Mouse (Mus musculus) spleen, adult 12 weeks (tissue): ENCODE results near the gene Ripor2.

ENCODE experiments used
- DNase-seq: peaks from one replicate; pipeline ENCODE4 v3.0.0; 2022; ENCODE audit warnings: low spot score

Ripor2 gene

DNA sequence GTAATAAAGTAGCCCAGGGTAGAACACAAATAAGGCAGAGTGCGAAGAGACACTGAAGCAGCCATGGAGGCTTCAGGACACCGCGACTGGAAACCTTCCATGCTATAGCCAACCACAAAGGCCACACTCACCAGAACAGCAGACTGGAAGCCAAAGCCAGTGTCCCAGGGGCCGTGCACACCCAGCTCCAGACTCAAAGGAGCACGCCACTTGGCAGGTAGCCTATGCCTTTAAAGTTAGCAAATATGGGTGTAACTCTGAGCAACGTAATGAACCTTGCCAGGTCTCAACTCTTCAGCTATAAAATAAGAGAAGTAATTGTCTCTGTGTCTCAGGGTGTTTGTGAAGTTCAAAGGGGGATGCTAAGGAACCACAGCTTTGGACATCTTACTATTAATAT, 2.9 kb downstream of the Ripor2 start:
- no peak for DNase-seq

DNA sequence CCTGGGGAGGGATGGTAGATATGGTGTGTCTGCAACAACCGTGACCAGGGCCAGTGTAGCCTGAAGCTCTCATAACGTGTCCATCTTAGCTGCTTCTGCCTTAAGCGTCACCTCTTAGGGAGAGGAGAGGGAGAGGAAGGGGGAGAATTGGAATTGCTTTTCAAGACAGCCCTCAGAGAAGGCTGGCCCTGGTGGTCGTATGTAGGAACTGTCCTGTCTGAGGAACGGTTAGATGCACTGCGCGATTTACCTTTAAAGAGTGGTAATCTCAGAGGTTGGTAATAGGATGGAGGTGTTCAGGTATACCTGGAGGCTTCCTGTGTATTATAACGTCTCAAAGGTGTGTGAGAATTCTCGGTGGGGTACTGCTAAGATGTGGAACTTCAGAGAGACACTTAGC, 3.4 kb downstream of the Ripor2 start:
- no peak for DNase-seq

DNA sequence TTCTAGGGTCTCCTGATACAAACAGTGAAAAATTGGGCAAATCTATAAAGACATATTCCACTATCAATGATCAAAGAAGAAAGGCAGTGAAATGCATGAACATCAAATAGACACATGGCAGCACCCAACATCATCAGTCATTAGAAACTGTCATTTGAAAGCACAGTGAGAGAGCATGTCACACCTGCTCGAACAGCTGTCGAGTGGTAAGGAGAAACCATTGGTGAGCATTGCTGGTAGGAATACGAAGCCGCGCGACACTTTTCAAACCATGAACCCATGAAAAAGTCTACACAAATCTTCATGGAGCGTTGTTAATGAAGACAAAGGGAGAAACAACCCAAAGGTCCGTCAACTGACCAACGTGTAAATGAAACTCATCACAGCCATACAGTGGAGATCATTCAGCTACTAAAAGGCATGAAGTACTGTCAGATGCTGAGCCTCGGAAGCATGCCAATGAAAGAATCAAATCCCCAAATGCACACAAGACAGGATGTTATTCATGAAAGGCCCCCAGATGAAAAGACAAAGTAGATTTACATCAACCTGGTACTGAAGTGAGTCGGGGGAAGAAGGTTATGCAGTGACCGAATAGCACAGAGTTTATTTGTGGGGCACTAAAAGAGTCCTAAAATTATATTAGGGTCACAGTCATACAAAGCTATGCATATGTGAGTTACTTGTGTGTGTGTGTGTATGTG, 5.4 kb downstream of the Ripor2 start:
- DNase-seq: no peak

DNA sequence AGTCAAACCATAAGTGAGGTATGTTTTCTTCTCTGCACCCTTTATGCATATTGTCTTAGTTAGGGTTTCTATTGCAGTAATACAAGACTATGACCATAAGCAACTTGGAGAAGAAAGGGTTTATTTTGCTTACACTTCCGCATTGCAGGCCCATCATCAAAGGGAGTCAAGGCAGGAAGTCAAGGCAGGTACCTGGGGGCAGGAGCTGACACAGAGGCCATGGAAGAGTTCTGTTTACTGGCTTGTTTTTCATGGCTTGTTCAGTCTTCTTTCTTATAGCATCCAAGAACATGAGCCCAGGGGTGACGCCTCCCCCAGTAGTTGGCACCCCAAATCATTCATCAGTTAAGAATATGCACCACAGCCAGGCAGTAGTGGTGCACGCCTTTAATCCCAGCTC, 6.6 kb downstream of the Ripor2 start:
- no peak for DNase-seq

DNA sequence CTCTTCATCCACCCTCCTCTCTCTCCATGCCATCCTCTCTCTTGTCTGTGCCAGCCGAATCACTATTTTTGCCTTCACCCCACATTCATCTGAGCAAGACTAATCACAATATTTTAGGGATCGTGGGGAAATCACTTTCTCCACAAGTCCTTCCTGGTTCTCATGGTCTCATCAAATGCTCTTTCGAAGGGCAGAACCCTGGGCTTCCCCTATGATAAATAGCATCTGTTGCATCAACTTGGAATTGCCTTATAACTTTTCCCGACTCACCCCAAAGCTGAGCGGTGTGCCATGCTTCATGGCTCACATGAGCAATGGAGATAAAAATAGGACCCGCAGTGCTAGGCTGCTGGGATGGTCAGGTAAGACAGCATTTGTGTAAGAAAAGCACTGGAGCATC, 9.7 kb downstream of the Ripor2 start:
- no peak for DNase-seq

DNA sequence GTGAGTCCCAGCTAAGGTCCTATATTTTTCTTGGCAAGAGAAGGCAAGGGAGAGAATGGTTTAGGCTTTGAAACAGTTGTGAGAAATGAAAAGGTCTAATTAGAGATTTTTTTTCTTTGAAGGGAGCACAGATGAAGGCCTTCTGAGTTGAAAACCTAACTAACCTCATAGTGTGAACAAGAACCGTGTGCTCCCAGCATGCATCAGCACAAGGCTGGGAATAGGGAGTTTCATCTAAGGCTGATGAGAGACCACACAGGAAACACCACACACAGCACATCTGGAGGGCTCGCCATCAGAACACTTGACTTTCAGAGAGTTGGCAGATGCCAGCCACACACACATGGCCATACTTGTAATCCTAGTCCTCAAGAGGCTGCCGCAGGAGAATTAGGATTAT, 12.3 kb downstream of the Ripor2 start:
- no peak for DNase-seq

DNA sequence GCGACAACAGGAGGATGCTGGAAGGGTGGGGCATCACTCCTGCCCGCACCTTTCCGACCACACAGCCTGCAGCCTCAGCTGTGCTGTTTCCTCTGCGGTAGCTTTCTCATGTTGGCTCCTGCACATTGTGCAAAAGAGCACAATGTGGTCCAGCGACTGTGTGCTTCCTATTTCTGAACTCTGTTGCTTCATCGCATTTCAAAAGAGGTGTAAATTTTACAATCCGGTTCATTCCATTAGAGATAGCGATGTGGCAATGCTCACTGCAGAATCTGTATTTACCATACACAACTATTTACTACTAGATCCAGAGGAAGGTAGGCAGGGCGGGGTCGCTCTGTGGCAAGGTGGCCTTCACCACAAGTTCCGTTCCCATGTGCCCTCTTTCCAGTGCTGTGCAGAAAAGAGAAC, 17.6 kb downstream of the Ripor2 start:
- DNase-seq: peak; percentile 51

DNA sequence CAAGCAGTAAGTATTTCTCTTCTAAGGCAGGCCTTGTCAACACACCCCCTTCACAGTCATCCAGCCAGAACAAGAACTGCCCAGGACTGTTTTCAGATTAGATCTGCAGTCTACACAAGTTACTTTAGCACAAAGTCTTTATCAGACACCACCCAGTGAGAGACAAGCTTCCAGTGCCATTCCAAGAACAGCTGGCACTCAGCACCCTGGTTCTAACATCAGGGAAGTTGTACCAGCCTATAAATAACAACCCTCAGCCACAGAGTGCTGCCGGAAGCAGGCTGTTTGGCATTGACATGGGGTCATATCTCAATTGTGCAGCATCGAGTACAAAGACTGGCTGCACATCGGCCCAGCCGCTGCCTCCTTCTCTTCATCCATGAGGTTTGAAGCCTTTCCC, 21.0 kb downstream of the Ripor2 start:
- no peak for DNase-seq

DNA sequence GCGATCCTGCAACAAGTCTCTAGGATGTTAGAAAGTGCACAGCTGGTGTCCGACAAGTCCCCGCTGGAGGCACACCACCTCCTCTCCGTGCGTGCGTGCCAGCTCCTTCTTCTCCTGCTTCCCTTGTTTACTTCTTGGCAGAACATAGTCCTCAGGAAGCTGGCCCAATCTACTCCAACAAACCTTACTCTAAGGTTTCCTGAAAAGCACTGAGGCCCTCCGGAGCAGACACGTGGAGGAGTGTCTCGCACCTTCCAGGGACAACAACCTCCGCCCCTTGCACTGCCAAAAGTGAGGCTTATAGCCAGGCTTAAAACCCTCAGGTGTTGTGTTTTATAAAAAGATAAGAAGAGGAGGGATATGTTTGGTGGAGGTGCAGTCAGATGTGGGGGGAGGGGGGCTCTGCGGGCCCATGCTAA, 21.6 kb downstream of the Ripor2 start:
- DNase-seq: no peak

DNA sequence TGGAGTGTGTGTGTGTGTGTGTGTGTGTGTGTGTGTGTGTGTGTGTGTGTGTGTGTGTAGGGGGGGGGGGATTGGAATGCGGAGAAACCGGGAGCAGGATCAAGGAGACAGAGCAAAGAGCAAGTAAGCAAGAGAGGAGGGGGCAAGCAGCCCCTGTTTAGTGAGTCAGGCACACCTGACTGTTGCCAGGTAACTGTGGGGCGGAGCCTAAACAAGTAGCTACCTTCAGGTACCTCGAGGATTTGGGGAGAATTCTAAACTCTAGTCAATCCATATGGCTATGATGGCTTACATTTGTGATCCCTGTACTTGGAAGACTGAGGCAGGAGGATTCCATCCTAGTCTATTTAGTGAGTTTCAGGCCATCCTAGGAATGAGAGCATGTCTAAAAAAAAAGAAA, 22.1 kb downstream of the Ripor2 start:
- DNase-seq: no peak

DNA sequence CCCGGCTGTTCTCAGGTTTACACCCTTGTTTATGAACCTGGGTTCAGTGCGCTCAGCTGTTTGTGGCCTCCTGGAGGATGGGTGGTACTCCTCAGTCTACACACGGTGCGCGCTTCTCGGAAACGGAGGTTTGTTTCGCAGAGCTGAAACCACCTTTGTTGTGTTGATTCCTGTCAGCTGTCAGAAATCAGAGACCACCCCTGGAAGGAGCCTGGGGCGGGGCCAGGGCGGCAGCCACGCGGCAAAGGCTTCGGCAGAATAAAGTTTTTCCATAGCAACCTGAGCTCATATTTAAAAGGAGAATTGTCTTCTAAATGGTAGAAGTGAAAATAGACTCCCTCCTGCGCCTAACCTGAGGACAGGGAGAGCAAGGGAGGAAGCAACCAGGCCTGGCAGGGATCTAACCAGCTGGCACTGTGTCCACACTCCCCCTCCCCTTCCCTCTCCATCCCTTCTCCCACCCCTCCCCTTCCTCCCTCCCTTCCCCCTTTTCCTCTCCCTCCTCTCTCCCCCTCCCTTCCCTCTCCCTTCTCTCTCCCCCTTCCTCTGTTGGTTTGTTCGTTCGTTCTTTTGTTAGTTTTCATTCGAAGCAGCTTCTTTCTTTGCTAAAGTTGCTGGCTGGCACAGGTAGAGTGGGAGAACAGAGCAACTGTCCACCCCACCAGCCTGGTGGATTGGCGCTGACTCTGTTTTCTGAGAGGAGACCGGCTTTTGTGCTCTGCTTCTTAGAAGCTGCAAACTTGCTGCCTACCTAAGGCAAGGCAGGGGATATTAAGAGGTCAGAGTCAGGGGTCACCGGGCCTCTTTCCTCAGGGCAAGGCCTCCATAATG, 23.0 kb downstream of the Ripor2 start:
- peak; percentile 73 for DNase-seq

DNA sequence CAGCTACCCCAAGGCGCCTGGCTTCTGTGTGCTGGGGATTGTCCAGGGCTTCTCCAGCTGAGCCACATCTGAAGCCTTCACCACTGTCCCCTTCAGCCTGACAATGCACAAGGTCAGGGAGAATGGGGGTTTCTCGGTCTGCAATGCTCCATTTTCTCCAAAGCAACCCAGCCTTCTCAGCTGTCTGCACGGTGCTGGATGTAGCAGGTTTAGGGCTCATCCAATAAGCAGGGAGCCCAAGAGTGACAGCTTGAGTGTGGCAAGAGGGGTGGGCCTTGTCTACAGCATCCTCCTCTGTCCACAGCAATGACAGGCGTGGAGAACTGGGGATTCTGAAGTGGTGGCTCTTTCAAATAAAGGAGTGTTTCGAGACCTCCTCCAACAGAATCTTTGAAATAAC, 23.8 kb downstream of the Ripor2 start:
- no peak for DNase-seq

DNA sequence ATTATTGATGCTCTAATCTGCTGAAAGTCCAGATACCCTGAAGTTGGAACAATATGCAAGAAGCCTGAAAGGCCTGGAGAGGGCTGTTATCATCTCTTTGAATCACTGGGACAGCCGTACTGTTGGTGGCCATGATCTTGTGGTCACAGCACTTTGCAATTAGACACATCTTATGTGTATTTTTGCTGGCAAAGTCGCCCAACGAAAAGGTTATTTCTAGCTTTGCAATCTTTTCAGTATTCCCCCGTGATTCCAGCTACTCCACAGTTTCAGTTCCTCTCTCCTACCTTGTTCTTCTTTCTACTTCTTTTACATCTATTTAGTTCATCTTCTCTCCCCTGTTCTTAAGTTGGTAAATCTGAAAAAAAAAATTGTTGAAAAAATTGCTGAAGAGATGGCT, 26.0 kb downstream of the Ripor2 start:
- no peak for DNase-seq

DNA sequence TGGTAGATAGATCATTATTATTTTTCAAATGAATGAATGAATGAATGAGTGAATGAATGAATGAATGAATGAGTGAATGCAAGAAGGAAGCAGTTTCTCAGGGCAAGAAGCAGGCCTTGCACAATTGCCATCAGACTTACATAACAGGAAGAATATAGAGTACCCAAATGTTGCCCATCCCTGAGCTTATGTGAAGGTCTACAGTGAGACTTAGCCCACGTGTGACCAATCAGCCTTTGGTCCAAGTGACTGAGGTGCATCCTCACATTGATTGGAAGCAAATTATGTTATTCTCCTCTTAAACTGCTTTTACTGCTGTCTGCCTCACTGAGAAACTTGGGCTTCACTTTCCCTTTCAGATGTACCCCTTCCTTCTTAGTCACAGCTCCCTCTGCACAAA, 26.7 kb downstream of the Ripor2 start:
- DNase-seq: no peak

DNA sequence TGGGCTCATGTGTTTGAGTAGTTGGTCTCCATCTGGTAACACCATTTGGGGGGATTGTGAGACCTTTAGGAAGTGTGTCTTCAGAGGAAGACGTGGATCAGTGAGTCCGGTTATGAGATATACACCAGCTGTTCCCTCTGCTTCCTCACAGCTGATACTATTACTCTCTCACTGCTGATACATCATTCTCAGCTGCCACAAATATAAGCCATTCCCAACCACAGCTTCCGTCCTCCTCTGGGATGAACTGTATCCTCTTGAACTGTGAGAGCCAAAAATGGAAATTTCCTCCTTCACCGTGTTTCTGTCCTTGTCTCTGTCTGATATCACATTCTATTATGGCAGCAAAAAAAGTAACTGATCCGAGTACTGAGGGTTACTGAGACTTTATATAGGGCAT, 28.9 kb downstream of the Ripor2 start:
- no peak for DNase-seq

DNA sequence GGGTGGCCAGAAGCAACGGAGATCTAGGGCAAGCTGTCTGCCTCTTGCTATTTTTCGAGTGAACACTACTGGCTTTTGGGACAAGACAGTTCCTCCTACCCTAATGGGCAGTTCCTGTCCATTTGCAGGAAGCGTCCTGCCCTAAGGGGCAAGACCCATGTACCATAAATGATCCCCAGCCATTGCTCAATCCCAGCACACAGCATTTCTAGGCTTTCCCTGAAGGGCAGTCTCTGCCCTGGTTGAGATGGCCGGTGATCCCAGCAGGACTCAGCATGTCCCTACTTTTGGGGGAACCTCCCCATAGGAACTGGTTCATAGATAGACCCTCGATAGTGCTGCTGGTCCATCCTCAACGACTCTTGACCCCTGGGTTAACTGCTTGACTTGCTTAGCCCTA, 31.0 kb downstream of the Ripor2 start:
- no peak for DNase-seq

DNA sequence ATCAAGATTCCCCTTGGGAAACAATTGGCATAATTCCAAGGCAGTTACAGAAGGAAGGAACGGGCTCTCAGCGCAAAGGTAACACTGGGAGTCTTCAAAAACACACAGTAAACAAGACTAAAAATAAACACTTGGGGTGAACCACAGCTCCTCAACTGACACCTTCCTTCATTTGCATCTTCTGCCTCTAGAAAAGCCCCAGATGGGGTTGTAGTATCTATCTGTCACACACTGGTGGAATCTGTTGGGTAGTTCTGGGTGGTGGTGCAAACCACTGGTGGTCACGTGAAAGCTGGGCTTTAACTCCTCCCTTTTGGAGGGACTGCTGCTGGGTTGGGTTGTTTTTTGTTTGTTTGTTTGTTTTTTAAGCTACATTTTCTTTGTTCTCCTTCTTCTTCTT, 31.4 kb downstream of the Ripor2 start:
- peak; percentile 59 for DNase-seq

DNA sequence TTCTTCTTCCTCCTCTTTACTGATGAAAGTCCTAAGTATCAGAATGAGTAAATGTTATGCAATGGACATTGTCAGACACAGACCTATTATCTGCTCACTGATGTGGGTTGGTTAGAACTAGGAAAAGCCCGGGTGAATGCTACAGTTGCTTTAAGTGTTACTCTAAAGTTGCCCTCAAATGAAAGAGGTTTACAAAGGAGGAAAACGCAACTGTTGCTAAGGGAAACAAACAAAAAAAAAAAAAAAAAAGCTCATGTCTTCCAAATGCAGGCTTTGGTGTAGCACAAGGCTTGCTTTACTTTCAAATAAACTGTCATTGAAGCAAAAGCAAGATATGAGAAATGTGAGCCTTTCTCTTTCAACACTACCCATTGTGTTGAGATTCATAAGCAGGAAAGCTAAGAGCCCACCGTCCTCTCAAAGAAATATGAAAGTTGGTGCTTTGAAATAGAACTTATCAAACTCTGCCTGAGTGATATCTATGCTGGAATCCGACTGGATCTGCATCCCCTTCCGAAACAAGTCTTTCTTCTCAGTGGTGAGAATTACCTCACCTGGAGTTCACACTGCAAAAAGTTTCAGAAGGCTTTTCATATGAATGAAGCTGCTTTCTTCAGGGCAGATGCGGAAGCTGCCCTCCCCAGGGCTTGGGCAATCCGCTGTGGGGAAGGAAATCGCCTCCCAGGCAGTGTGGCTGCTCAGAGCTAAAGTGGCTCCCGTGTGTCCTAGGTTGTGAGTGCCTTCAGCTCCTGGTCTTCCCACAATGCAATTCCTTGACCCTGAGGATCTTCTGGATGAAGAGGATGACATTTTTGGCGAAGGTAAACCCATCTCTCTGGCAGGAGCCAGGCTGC, 32.2 kb downstream of the Ripor2 start:
- DNase-seq: no peak

DNA sequence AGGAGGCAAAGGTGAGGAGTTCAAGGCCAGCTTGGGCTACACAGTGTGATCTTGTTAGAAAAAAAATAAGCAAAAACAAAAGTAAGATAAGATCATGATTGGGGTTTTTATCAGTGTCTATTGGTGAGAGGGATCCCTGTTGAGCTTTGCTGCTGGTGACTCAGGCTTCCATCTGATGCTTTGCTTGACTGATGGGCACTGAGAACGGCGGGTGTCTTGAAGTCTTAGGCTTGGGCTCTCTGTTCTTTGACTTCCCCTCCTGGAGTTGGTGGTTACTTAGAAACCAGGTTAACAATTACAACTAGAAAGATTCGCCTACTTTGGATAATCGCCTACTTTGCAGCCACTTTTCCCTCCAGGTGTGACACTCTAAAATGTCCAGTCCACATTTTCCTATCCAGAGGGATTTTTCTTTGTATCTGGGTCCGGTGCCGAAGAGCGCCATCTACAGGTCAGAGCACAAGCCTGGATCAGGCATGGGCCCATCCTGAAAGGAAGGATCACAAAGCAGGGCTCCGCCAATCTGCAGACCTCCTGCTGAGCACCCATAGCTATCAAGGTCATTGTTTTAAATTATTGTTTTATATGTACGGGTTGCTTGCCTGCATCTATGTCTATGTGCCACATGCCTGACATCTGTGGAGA, 34.1 kb downstream of the Ripor2 start:
- no peak for DNase-seq

DNA sequence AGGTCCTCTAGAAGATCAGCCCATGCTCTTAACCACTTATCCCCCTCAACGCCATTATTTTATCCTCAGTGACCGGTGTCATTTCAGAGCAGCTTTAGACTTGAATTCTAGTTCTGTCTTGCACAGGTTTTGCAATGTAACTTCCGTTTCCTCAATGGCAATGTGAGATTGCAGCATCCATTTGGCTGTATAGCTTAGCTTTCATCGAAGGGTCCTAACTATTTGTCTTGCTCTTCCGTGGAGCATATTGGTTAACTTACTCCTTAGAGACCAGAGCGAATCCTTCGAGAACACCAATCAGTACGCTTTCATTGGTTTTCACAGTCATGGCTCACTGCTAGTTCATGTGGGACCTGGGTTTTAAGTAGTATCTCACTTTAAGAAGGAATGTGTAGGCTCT, 34.7 kb downstream of the Ripor2 start:
- DNase-seq: no peak

DNA sequence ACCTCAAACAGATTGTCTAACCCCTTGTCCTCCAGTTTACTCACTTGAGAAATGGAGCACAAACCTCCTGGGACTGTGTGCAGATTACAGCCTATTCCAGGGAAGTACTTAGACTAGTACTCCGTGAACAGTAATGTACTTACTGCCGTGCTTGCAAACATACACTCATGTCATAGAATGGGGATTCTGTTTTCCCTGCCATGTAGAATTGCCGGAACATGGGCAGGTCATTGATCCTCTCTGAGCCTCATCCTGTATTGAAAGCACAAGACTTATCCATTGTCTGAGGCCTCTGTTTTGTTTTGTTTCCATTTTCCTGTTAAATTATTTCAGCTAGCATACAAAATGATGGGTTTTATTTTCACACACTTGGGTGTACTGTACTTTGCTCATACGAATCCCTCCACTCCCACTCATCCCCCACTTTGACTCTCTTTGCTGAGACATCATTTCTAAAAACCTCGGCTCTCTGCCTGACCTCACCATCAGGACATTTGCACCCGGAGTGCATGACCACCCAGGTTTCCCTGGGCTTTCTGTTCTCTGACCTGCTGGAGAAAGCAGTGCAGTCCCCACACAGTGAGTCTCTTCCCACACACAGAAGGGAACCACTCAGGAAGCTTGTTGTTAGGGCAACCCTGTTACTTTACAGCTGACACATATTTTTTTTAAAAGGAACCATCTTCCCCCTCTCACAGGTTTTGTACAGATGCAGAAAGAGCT, 35.2 kb downstream of the Ripor2 start:
- no peak for DNase-seq

DNA sequence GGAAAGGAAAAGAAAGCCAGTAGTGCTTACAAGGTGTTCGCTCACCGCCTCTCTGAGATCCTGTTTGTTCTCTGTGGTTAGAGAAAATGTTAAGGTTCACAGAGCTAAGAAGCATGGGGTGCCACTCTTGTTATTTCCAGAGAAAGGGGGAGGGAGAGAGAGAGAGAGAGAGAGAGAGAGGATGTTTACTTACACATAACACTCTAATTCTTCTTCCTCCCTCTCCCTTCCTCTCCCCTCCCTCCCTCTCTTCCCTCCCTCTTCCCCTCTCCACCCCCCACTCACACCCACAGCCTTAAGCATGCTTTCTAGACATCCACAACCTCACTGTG, 35.8 kb downstream of the Ripor2 start:
- no peak for DNase-seq
